Mouse (Mus musculus) erythroblast, embryonic 14.5 days (primary cell): ENCODE data around the gene Gm10272.

Experiments used
- GATA1 ChIP-seq: IDR thresholded peaks from 2 replicates; pipeline ENCODE4 v1.6.1; 2012; ENCODE audit warnings: low read length, inconsistent platforms, mixed read lengths
- TAL1 ChIP-seq: IDR thresholded peaks from 3 replicates; pipeline ENCODE4 v1.6.1; 2012; ENCODE audit warnings: low read length, inconsistent platforms, mixed read lengths

GRCm38 (mm10) chr10:77687021-77687420, 19.4 kb upstream of the Gm10272 start:
- TF ChIP-seq GATA1 (no peak), TAL1 (no peak)
